Mouse (Mus musculus) Patski (cell line): ENCODE results near the gene Tpp1. TPM values are rescaled to one million over a fixed set of nuclear protein-coding genes. Genes with fewer than 3 reads are reported as not detected.
"Not testable (repeated sequence)": the region's sequence is repeated elsewhere in the genome, so short reads cannot be mapped to it uniquely, and the experiment has no call there.

Experiments used
- ATAC-seq: fragments of 100-300 bp; one replicate; pipeline ENCODE4 v1.8.0; 2021
- CTCF ChIA-PET: fragments of 350-600 bp; sonication (Branson Sonifier 250); formaldehyde crosslinking; loops from one replicate; lab custom pipeline; 2022; ENCODE audit warnings: inconsistent platforms; lab: Charles Lee
- POLR2A ChIA-PET: fragments of 350-600 bp; sonication (Branson Sonifier 250); formaldehyde crosslinking; loops from one replicate; lab custom pipeline; 2022; ENCODE audit warnings: antibody characterized with exemption, inconsistent platforms; lab: Charles Lee
- DNase-seq: peaks from one replicate; pipeline ENCODE4 v3.0.0-alpha.2; 2011; ENCODE audit warnings: low read depth, low spot score
- H3K27me3 ChIP-seq: fragments of 371-371 bp; one replicate; pipeline ENCODE4 v1.5.1; 2021
- CTCF ChIP-seq: fragments of 100-300 bp; IDR thresholded peaks from one replicate; pipeline ENCODE4 v1.5.1; 2021
- in situ Hi-C: fragments of 300-500 bp; cut with MboI; formaldehyde crosslinking; loops from 3 replicates; pipeline ENCODE4 v1.11.1; 2018; ENCODE audit warnings: low pct_unique_long_range_greater_than_20kb, mixed read lengths
- polyA plus RNA-seq: library from polyadenylated mRNA; unstranded; gene quantifications from one replicate; pipeline ENCODE4 v1.2.3, GENCODE M21; 2021

The Tpp1 gene
- polyA plus RNA-seq, 1 experiment from 2014 or later: 211 TPM

- in situ Hi-C loops: no loop called here
- DNase-seq (no peak), ATAC-seq (no peak)
- no peak for TF ChIP-seq CTCF
- no peaks in the 10 kb centered on the region for H3K27me3 ChIP-seq
- POLR2A ChIA-PET: no interaction called here
- CTCF ChIA-PET: interaction anchor here (0.9 to 2.6 kb wide), 5 partner anchors 12 to 89 kb away, joined by 3 to 10 read pairs (median 3); partner anchors contain the start of genes Dnhd1, Mrpl17 and Tpp1
Measured at GRCm38 (mm10) chr7:105740089-105740795, 11.8 kb downstream of the Tpp1 start.

GRCm38 (mm10) chr7:105738948-105739347 lies 13.1 kb downstream of the Tpp1 start:
- no peaks in the 10 kb centered on the region for H3K27me3 ChIP-seq
- ChIA-PET POLR2A (interaction anchor here (0.7 to 1.6 kb wide), 4 partner anchors 12 to 75 kb away, joined by 4 to 5 read pairs (median 4); partner anchors contain the start of gene Mrpl17), CTCF (interaction anchor here (0.8 to 2.6 kb wide), 6 partner anchors 12 to 88 kb away, joined by 3 to 10 read pairs (median 3); partner anchors contain the start of genes Dnhd1 and Mrpl17)
- in situ Hi-C loops: loop anchor here (5.0 to 10.0 kb wide), 3 partner anchors 97 to 344 kb away; partner anchors contain the start of genes Arfip2, Gm45799, Smpd1 and Timm10b
- no peak for TF ChIP-seq CTCF
- peak; percentile 78 for ATAC-seq
- DNase-seq: no peak

GRCm38 (mm10) chr7:105738286-105738685 lies 13.7 kb downstream of the Tpp1 start:
- ChIA-PET POLR2A (interaction anchor here (0.7 to 1.6 kb wide), 4 partner anchors 13 to 75 kb away, joined by 4 to 5 read pairs (median 4); partner anchors contain the start of gene Mrpl17), CTCF (interaction anchor here (0.8 to 2.6 kb wide), 5 partner anchors 13 to 79 kb away, joined by 3 to 10 read pairs (median 3); partner anchors contain the start of gene Mrpl17)
- no peak for TF ChIP-seq CTCF
- ATAC-seq (no peak), DNase-seq (no peak)
- in situ Hi-C loops: loop anchor here (5.0 to 10.0 kb wide), 3 partner anchors 96 to 343 kb away; partner anchors contain the start of genes Arfip2, Gm45799, Smpd1 and Timm10b
- no peaks in the 10 kb centered on the region for H3K27me3 ChIP-seq

GRCm38 (mm10) chr7:105737648-105738047 lies 14.4 kb downstream of the Tpp1 start:
- in situ Hi-C loops: loop anchor here (5.0 to 10.0 kb wide), 3 partner anchors 95 to 343 kb away; partner anchors contain the start of genes Arfip2, Gm45799, Smpd1 and Timm10b
- no peak for TF ChIP-seq CTCF
- CTCF ChIA-PET: interaction anchor here (1.1 to 2.6 kb wide), 2 partner anchors 73 to 79 kb away, joined by 3 to 10 read pairs; partner anchors contain the start of gene Mrpl17
- DNase-seq (no peak), ATAC-seq (no peak)
- no peaks in the 10 kb centered on the region for H3K27me3 ChIP-seq
- POLR2A ChIA-PET: interaction anchor here (0.7 to 1.6 kb wide), 2 partner anchors 70 to 74 kb away, joined by 4 to 7 read pairs; no protein-coding TSS in a partner anchor

- no peaks in the 10 kb centered on the region for H3K27me3 ChIP-seq
- DNase-seq (no peak), ATAC-seq (peak; percentile 24)
- no peak for TF ChIP-seq CTCF
- in situ Hi-C loops: loop anchor here (5.0 to 10.0 kb wide), 3 partner anchors 95 to 342 kb away; partner anchors contain the start of genes Arfip2, Gm45799, Smpd1 and Timm10b
- ChIA-PET CTCF (interaction anchor here (0.7 to 1.0 kb wide), 2 partner anchors 15 to 203 kb away, joined by 3 read pairs; partner anchors contain the start of gene Tpp1), POLR2A (interaction anchor here (0.7 to 1.6 kb wide), 2 partner anchors 71 to 75 kb away, joined by 4 to 7 read pairs; no protein-coding TSS in a partner anchor)
Measured at GRCm38 (mm10) chr7:105736911-105737521, 15.0 kb downstream of the Tpp1 start, which contains the start of gene Rrp8. TSS of gene Rrp8 (minus strand) at chr7:105737385.

GRCm38 (mm10) chr7:105736264-105736901 lies 15.7 kb downstream of the Tpp1 start, which contains the start of gene Ilk:
TSS of gene Ilk (plus strand) at chr7:105736592.
- ATAC-seq (peak; percentile 78), DNase-seq (peak; percentile 69)
- CTCF ChIA-PET: interaction anchor here (0.8 to 2.1 kb wide), 3 partner anchors 10 to 202 kb away, joined by 3 to 9 read pairs (median 3); no protein-coding TSS in a partner anchor
- in situ Hi-C loops: loop anchor here (5.0 to 10.0 kb wide), 3 partner anchors 94 to 342 kb away; partner anchors contain the start of genes Arfip2, Gm45799, Smpd1 and Timm10b
- H3K27me3 ChIP-seq: no peaks in the 10 kb centered on the region
- POLR2A ChIA-PET: interaction anchor here (1.1 kb wide), 1 partner anchor 74 kb away, joined by 3 read pairs; the partner anchor contains the start of gene Mrpl17
- TF ChIP-seq CTCF: no peak

- CTCF ChIA-PET: interaction anchor here (0.8 to 2.1 kb wide), 3 partner anchors 9 to 72 kb away, joined by 3 to 9 read pairs (median 3); no protein-coding TSS in a partner anchor
- DNase-seq, H3K27me3 ChIP-seq: not testable (repeated sequence)
Measured at GRCm38 (mm10) chr7:105735464-105735863, 16.6 kb downstream of the Tpp1 start.

GRCm38 (mm10) chr7:105734826-105735225 lies 17.2 kb downstream of the Tpp1 start:
- ATAC-seq: no peak
- ChIA-PET POLR2A (no interaction called here), CTCF (interaction anchor here (1.2 to 2.1 kb wide), 2 partner anchors 8 to 15 kb away, joined by 3 to 9 read pairs; no protein-coding TSS in a partner anchor)
- no peak for TF ChIP-seq CTCF
- in situ Hi-C loops: loop anchor here (5.0 to 10.0 kb wide), 3 partner anchors 93 to 340 kb away; partner anchors contain the start of genes Arfip2, Gm45799, Smpd1 and Timm10b
- DNase-seq: no peak
- no peaks in the 10 kb centered on the region for H3K27me3 ChIP-seq

More at GRCm38 (mm10) chr7:105735464-105735863, 16.6 kb downstream of the Tpp1 start:
- ATAC-seq: not testable (repeated sequence)
- POLR2A ChIA-PET: interaction anchor here (0.9 to 1.1 kb wide), 2 partner anchors 9 to 75 kb away, joined by 3 to 5 read pairs; partner anchors contain the start of gene Mrpl17
- in situ Hi-C loops: loop anchor here (5.0 to 10.0 kb wide), 3 partner anchors 93 to 341 kb away; partner anchors contain the start of genes Arfip2, Gm45799, Smpd1 and Timm10b

GRCm38 (mm10) chr7:105733836-105734235 lies 18.2 kb downstream of the Tpp1 start:
- ChIA-PET CTCF (interaction anchor here (1.0 kb wide), 1 partner anchor 74 kb away, joined by 3 read pairs; no protein-coding TSS in a partner anchor), POLR2A (no interaction called here)
- in situ Hi-C loops: loop anchor here (10.0 kb wide), 2 partner anchors 179 to 339 kb away; partner anchors contain the start of gene Smpd1
- H3K27me3 ChIP-seq: no peaks in the 10 kb centered on the region
- TF ChIP-seq CTCF: no peak
- ATAC-seq: no peak
- DNase-seq: no peak
